Mouse (Mus musculus): ENCODE data around the gene Tsen15. TPM values are rescaled to one million over a fixed set of nuclear protein-coding genes. Genes with fewer than 3 reads are reported as not detected.
A peak's percentile ranks its signal among the peaks of the same experiment; 100 is the strongest.

Tsen15 gene
- polyA plus RNA-seq, 1 experiment from 2014 or later, result 73.4 TPM

DNA sequence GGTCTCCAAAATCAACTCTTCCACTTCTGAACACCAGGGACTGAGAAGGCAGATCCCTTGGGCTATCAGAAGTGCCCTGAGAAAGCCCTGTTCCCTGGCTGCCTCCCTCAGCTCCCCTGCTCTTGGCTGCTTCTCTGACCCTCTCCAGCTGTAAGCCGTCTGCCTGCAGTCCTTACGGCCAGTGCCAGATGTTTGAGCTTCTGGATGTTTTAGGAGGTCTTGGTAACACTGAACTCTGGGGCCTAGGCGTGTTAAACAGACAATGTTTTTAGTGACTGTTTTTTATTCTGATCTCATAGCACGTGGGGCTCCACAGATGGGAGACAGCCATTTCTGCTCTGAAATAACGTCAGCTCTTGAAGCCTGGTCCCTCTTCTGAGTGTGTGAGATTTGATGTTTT is 31.1 kb upstream of the Tsen15 start:
- Histone ChIP-seq H3K36me3 (ENCODE audit: insufficient read depth, low read length) (no peaks in the 10 kb centered on the region), H3K4me2 (ENCODE audit: low read length) (no peak overlapping the region), H3K4me1 (replicated peaks; ENCODE audit: insufficient read depth, low read length) (no peaks in the 10 kb centered on the region; the same call in 1 of the 2 replicates), H3K27me3 (ENCODE audit: insufficient read depth, low read length) (no peaks in the 10 kb centered on the region), H3K9me3 (replicated peaks; ENCODE audit: low read length) (0 out of 2 replicates have a peak, but pooled peaks cover 3% of the 10 kb centered on the region), H3K9ac (ENCODE audit: low read depth, low read length) (no peak overlapping the region), H3K4me3 (replicated peaks; ENCODE audit: low read depth, low read length) (no peak overlapping the region), H3K27ac (peak overlapping the region; percentile 1; the same call in 1 of the 2 replicates)
- 24% methylated on average over 5 of the region's 5 CpGs for WGBS
- TF ChIP-seq CTCF (IDR thresholded peaks at IDR 0.05; ENCODE audit: low read depth), result no peak
- no peak; the same call in 1 of the 2 replicates for ATAC-seq (replicated peaks; ENCODE audit: low FRiP score, low read depth)
- peak; percentile 90 for DNase-seq (ENCODE audit: low spot score)

DNA sequence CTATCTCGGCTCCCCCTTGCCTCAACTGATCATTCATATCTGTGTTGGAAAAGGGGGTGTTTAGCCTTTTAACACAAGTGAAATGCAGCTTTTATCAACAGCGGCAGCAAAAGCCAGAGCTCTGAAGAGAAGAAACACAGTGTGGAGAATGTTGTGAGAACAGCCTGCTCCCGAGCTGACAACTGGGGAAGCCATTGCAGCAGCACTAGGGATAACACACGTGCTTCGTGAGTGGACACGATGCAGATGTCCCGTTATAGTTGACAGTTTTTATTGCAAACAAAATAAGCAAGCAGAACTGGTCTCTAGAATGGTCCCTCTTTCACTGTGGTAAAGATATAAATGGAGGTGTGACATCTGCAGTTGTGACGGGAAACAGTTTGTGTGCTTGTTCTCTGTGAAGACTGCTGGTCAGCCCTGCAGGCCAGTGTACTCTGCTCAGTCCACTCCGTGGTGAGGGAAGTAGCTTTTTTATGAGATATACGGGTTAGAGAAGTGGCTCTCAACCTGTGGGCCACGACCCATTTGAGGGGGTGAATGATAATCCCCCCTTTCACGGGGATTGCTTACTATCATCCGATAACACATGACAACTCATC is 29.9 kb upstream of the Tsen15 start:
- no peak overlapping the region for H3K4me3 ChIP-seq (replicated peaks; ENCODE audit: low read depth, low read length)
- H3K9ac ChIP-seq (ENCODE audit: low read depth, low read length), result no peak overlapping the region
- H3K4me1 ChIP-seq (replicated peaks; ENCODE audit: insufficient read depth, low read length), result no peaks in the 10 kb centered on the region; the same call in 1 of the 2 replicates
- peak; percentile 66; the same call in 1 of the 2 replicates for ATAC-seq (replicated peaks; ENCODE audit: low FRiP score, low read depth)
- 0 out of 2 replicates have a peak overlapping the region, but pooled peaks have one; percentile 8 for H3K27ac ChIP-seq
- 0 out of 2 replicates have a peak, but pooled peaks cover 6% of the 10 kb centered on the region for H3K9me3 ChIP-seq (replicated peaks; ENCODE audit: low read length)
- H3K27me3 ChIP-seq (ENCODE audit: insufficient read depth, low read length), result no peaks in the 10 kb centered on the region
- H3K4me2 ChIP-seq (ENCODE audit: low read length), result no peak overlapping the region
- 35% methylated on average over 13 of the region's 13 CpGs for WGBS
- no peaks in the 10 kb centered on the region for H3K36me3 ChIP-seq (ENCODE audit: insufficient read depth, low read length)
- DNase-seq (ENCODE audit: low spot score), result peak; percentile 86
- TF ChIP-seq CTCF (IDR thresholded peaks at IDR 0.05; ENCODE audit: low read depth), result no peak

DNA sequence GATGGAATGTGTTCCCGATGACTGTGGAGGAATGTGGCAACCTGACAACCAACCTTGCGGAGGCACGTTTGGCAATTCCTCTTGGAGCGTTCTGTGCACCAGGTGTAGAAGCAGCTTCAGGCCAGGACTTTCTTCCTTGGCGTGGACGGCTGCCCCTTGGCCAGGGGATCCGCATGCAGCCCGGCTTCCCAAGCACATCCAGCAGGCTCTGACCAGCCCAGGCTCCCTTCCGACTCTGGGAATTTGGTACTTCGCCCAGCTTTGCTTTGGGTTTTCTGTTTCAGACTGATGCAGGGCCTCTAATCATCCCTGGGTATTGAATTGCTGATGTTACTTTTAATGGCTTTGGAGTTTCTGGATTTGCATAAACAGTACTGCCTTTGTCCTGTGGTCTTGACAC is 28.0 kb upstream of the Tsen15 start:
- Histone ChIP-seq H3K27ac (no peak overlapping the region), H3K27me3 (ENCODE audit: insufficient read depth, low read length) (no peaks in the 10 kb centered on the region), H3K4me2 (ENCODE audit: low read length) (no peak overlapping the region), H3K36me3 (ENCODE audit: insufficient read depth, low read length) (no peaks in the 10 kb centered on the region), H3K4me3 (replicated peaks; ENCODE audit: low read depth, low read length) (no peak overlapping the region), H3K4me1 (replicated peaks; ENCODE audit: insufficient read depth, low read length) (no peaks in the 10 kb centered on the region; the same call in 1 of the 2 replicates), H3K9me3 (replicated peaks; ENCODE audit: low read length) (0 out of 2 replicates have a peak, but pooled peaks cover 6% of the 10 kb centered on the region), H3K9ac (ENCODE audit: low read depth, low read length) (no peak overlapping the region)
- ATAC-seq (replicated peaks; ENCODE audit: low FRiP score, low read depth) (no peak), DNase-seq (ENCODE audit: low spot score) (no peak)
- WGBS, result 65% methylated on average over 10 of the region's 10 CpGs
- no peak for TF ChIP-seq CTCF (IDR thresholded peaks at IDR 0.05; ENCODE audit: low read depth)

DNA sequence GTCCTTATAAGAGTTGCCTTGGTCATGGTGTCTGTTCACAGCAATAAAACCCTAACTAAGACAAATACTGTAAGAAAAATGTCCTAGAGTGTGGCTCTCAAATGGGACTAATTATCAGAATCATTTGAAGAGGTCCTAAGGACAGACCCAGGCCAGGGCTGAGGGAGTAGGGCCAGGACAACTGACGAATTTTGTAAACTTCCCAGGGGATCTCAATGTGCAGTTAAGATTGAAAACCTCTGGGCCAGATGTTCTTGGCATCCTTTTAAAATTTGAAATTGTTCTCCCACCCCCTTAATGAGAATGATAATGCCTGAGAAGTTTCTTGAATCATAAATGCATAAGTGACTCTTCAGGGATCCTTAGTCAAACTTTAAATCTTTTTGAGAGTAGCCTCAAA is 27.5 kb upstream of the Tsen15 start:
- ATAC-seq (replicated peaks; ENCODE audit: low FRiP score, low read depth), result no peak
- no peak overlapping the region for H3K4me3 ChIP-seq (replicated peaks; ENCODE audit: low read depth, low read length)

DNA sequence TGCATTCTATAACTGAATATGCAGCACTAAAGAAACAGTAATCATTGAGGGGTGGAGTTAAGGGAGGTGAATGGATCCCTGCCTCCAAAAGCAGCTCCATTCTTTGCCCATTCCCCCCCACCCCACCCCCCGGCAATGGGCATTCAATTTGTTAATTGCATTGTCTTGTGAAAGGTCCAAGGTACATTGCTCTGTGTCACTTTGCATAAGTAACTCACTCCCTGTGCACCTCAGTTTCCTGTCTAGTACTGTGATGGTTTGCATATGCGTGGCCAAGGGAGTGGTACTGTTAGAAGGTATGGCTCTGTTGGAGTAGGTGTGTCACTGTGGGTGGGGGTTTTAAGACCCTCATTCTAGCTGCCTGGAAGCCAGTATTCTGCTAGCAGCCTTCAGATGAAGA is 26.6 kb upstream of the Tsen15 start:
- no peak overlapping the region for H3K27ac ChIP-seq
- WGBS, result 94% methylated on average over 2 of the region's 2 CpGs
- H3K4me2 ChIP-seq (ENCODE audit: low read length), result no peak overlapping the region
- no peak overlapping the region for H3K9ac ChIP-seq (ENCODE audit: low read depth, low read length)
- DNase-seq (ENCODE audit: low spot score), result no peak
- H3K4me3 ChIP-seq (replicated peaks; ENCODE audit: low read depth, low read length), result no peak overlapping the region
- TF ChIP-seq CTCF (IDR thresholded peaks at IDR 0.05; ENCODE audit: low read depth), result no peak
- H3K27me3 ChIP-seq (ENCODE audit: insufficient read depth, low read length), result no peaks in the 10 kb centered on the region
- no peaks in the 10 kb centered on the region for H3K36me3 ChIP-seq (ENCODE audit: insufficient read depth, low read length)
- ATAC-seq (replicated peaks; ENCODE audit: low FRiP score, low read depth), result no peak
- no peaks in the 10 kb centered on the region; the same call in 1 of the 2 replicates for H3K4me1 ChIP-seq (replicated peaks; ENCODE audit: insufficient read depth, low read length)
- 0 out of 2 replicates have a peak, but pooled peaks cover 6% of the 10 kb centered on the region for H3K9me3 ChIP-seq (replicated peaks; ENCODE audit: low read length)

More for the DNA sequence above, 27.5 kb upstream of the Tsen15 start:
- Histone ChIP-seq H3K36me3 (ENCODE audit: insufficient read depth, low read length) (no peaks in the 10 kb centered on the region), H3K9ac (ENCODE audit: low read depth, low read length) (no peak overlapping the region), H3K4me2 (ENCODE audit: low read length) (no peak overlapping the region), H3K4me1 (replicated peaks; ENCODE audit: insufficient read depth, low read length) (no peaks in the 10 kb centered on the region; the same call in 1 of the 2 replicates), H3K27ac (no peak overlapping the region), H3K9me3 (replicated peaks; ENCODE audit: low read length) (0 out of 2 replicates have a peak, but pooled peaks cover 6% of the 10 kb centered on the region), H3K27me3 (ENCODE audit: insufficient read depth, low read length) (no peaks in the 10 kb centered on the region)
- DNase-seq (ENCODE audit: low spot score), result no peak
- no peak for TF ChIP-seq CTCF (IDR thresholded peaks at IDR 0.05; ENCODE audit: low read depth)
- WGBS, result 73% methylated on average over 1 of the region's 1 CpGs

DNA sequence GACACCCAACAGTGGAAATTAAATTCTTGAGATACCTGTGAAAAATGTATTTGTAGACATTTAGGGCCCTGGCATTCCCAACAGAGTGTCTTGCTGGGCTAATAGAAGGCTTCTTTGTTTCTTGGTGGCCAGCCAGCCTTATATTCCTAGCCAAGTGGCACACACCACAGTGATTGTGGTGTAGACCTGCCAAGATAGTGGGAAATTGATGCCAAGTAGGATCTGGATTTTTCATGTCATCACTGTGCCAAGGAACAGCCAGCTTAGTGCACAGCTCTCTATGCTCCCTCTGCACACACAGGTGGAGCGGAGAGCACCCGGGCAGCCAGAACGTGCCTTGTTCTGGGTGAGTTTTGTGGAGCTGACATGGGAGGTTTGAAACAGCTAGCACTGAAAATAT is 24.2 kb upstream of the Tsen15 start:
- Histone ChIP-seq H3K9me3 (replicated peaks; ENCODE audit: low read length) (0 out of 2 replicates have a peak, but pooled peaks cover 6% of the 10 kb centered on the region), H3K4me1 (replicated peaks; ENCODE audit: insufficient read depth, low read length) (no peaks in the 10 kb centered on the region), H3K36me3 (ENCODE audit: insufficient read depth, low read length) (no peaks in the 10 kb centered on the region), H3K4me2 (ENCODE audit: low read length) (no peak overlapping the region), H3K4me3 (replicated peaks; ENCODE audit: low read depth, low read length) (no peak overlapping the region), H3K27ac (no peak overlapping the region), H3K9ac (ENCODE audit: low read depth, low read length) (no peak overlapping the region), H3K27me3 (ENCODE audit: insufficient read depth, low read length) (no peaks in the 10 kb centered on the region)
- 96% methylated on average over 3 of the region's 3 CpGs for WGBS
- TF ChIP-seq CTCF (IDR thresholded peaks at IDR 0.05; ENCODE audit: low read depth), result no peak
- ATAC-seq (replicated peaks; ENCODE audit: low FRiP score, low read depth) (no peak), DNase-seq (ENCODE audit: low spot score) (no peak)

Data from kidney, postnatal 0 days (tissue).